Mouse (Mus musculus): ENCODE data around the gene Dph5.
"Not testable (repeated sequence)": the region's sequence is repeated elsewhere in the genome, so short reads cannot be mapped to it uniquely, and the experiment has no call there.

Gene Dph5

DNA sequence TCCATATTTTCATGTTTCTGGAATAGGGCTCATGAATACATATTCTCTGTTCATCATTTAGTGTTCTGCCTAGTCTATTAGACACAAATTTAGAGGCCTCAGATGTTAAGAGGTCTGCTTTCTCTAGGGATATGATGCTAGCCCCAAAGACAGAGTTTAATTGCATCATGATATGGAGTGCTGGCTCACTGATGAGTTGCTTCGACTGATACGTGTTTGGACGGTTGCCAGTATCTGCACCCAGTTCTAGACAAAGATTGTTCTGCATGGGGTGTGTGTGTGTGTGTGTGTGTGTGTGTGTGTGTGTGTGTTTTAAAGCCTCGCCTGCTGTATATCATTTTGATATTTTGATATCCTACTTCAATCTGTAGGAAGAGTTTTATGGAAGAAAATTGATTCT is 4.7 kb downstream of the Dph5 start:
- DNase-seq (ENCODE audit: low read depth, low spot score) = no peak

DNA sequence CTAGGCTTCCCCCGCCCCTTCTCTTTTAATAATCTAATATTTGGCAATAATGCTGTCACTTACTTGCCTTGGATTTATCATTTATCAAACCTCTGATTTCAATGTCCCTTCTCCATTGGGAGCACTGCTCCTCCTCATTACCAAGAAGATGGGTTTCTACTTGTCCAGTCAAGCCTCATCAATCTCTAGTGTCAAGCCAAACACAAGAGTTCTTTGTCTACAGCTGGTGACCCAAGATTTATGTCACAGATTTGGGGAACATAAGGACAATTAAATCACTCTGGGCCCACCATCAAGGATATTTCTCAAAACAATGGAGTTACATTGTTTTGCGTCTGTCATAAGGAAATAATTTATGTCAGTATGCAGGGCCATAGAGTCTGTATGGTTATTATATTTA is 5.5 kb downstream of the Dph5 start:
- no peak for DNase-seq (ENCODE audit: low read depth, low spot score)

DNA sequence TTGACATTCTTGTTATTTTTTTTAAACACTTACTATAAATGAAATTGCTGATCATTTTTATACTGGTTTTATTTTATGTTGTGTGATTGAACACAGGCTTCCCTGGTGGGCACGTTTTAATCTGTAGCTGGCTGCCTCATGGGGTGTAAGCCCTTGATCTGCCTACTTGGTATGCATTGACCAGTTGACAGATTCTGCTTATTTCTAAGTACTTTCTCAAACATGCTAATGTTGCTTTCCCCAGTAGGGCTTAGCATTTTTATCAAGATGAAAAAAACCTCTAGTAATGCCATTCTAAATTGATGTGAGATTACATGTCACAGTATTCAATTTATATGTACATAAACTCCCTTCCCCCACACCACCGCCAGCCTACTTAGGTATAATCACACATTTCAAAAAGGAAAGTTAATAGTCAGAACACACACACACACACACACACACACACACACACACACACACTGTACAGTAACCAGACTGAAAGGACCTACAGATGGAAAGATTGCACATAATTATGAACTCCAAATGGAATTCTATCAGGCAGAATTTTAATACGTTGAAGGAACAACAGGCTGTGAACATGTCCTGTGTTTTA is 10.8 kb downstream of the Dph5 start:
- no peak for DNase-seq (ENCODE audit: low read depth, low spot score)

DNA sequence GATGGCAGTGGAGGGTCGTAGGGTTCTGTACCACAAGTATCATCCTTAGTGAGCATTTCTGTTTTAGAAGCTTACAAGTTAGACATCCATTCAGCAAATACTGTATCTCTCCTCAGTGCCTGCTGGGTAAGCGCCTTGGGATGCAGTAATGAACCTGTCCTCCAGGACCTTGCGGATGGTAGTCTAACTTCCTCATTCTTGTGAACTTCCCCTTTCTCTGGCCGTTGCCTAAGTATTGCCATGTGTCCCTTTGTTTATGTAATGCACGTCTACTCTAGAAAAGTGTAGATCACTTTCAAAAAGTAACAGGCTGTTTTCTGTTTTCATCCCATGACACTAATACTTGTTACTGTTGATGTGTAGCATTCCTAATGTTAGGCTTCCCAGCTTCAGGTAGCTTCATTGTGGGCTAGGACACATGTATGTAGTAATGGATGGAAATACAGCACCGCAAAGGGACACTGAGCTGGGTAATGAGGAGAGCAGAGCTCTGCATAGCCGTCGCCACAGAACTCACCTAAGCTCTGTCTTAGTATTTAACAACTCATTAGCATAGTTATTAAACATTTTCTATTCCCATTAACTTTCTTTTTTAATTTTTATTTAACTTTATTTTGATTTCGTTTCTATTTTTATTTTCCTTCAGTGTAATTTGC is 14.8 kb downstream of the Dph5 start:
- DNase-seq (ENCODE audit: low read depth, low spot score) = peak; percentile 86

DNA sequence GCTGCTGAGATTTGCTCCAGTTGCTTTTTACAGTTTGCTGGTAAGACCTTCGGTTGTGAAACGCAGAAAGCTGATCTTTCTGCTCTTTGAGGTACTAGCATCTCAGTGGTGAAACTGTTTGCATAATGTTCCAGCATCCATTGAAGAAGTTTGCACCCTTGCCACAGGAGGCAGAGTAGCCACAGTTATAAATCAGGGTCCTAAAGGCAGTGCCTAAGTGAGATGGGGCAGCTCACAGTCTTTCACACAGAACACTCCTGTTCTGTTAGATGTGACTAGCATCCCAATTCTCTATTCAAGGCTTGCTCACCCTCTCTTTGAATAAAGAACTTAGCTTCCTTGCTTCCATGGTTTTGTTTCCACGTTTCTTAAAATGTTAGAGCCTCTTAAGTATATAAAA is 17.4 kb downstream of the Dph5 start:
- no peak for DNase-seq (ENCODE audit: low read depth, low spot score)

DNA sequence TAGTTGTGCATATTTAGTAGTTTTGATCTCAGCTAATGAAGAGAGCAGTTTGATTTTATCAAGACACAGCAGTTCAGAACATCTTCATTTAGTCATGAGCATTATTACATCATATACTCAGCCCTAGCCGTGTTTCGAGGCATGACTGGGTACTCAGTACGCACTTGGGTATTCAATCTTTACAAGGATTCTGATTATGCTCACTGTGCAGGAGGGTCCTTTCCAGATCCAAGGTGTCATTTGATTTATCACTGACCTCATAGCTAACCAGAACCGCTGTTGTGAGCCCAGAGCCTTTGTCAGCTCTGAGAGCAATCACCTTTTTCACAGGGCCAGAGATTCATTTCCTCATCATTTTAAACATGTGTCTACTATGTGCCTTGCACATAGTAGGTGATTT is 17.9 kb downstream of the Dph5 start:
- no peak for DNase-seq (ENCODE audit: low read depth, low spot score)

DNA sequence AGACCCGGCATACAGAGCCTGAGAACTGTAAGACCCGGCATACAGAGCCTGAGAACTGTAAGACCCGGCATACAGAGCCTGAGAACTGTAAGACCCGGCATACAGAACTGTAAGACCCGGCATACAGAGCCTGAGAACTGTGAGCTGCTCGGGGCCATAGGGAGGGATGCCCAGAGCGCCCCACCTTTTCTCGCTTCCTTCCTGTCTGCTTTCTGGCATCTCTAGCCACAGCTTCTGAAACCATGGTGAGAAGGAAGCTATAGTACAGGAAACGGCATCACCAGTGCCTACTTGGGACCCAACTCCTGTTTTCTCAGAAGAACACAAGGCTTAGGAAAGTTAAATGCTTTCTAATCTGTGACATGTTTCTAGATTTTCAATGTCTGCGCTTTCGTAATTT is 19.8 kb downstream of the Dph5 start:
- not testable (repeated sequence) for DNase-seq (ENCODE audit: low read depth, low spot score)

DNA sequence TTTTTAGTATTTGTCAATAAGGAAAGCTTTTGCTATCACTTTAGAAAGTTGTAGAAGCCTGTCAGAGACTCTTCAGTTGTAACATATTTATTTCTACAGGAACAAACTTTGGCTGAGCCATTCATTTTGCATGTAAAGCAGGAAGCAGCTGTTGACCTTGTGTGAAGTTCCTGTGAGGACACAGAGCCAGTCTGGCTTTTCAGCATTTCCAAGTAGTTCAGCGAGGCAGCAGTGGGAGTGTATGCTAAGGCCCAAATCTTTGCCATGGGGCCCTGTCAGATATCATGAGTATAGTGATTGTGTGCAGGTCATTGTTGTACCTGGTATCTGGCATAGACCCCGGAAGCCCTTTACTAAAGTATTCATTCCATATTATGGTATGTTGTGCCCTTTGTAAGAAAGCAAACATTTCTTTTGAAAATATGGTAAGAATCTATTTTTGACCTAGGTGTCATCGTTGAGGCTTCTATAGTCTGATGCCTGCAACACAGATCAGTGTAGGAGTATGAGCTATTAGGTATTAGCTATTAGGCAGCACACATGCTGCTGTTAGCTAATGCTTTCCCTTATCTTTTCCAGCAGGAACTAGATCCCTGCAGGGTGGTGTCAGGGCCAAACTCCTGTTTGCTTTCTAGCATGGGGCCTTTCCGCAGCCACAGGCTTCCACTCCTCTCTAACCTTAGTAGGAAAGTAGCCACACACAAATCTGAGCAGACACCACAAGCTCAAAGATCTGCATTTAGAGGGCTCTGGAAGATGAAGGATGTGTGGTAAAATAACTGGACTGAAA is 37.0 kb downstream of the Dph5 start:
- no peak for DNase-seq (ENCODE audit: low read depth, low spot score)

DNA sequence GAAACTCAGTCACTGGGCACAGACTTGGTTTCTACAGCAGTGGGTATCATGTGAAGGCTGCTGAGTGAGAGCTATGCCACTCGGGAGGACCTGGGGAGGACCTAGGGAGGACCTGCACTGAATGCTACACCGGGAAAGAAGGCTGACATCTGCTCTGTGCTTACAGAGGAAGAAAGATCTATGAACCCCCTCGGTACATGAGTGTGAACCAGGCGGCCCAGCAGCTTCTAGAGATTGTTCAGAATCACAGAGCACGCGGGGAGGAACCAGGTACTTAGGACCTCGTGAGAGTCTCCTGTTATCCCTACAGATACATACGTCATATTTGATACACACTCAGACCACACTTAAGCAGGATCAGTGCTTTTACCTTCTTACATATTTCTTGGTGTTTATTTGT is 38.9 kb downstream of the Dph5 start:
- DNase-seq (ENCODE audit: low read depth, low spot score) = no peak

DNA sequence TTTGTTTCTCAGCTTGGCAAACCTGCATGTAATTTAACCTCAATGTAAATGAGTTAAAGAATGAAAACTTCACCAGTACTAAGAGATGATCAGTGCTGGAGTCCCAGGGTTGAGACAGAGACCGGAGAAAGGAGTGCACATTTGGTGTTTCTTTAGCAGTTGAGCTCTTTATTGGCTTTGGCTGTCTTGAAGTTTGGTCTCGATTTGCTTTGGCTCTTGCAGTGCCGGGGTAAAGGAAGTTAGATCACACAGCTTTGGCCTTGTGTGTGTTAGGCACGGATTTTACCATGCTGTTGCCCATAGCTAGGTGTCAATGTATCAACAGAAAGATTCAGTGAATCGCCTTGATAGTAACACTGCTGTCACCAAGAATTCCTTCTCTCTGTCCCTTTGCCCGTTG is 44.1 kb downstream of the Dph5 start:
- no peak for DNase-seq (ENCODE audit: low read depth, low spot score)

DNA sequence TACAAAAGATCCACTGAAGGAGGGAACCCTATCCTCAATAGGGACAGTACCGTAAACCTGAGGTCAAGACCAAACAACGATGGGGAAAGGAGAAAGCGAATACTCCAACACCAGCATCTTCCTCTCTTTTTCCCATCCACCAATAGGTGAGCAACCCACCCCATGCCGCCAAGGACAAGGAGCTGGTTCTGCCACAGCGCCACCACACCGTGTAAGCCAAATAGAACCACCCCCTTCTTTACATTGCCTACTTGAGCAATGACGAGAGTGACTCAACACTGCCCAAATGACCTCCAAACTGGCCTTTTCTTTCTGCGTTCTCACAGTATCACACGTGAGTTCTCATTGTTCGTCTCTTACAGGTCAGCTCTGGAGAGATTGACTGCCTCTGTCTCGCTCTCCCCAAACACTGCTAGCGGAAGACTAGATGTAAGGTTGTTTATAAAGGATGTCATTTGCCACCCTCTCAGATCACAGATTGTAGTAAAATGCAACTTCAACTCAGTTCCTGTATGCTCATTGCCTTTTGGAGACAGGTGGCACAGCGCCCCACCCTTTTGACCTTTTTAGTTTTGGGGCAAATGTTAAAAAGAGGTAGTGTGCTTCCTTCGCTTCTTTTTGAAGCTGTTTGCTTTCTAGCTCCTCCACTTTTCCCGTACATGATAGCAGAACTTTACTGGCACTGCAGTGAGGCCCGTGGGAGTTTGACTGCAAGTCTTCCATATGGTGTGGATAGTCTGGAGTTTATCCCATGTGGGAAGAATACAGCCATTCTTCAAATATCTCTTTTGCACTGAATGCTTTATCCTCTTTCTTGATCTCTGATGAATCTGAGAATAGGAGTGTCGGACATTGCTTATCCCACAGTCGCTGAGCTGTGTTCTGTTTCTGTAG is 45.9 kb downstream of the Dph5 start:
- DNase-seq (ENCODE audit: low read depth, low spot score) = no peak

DNA sequence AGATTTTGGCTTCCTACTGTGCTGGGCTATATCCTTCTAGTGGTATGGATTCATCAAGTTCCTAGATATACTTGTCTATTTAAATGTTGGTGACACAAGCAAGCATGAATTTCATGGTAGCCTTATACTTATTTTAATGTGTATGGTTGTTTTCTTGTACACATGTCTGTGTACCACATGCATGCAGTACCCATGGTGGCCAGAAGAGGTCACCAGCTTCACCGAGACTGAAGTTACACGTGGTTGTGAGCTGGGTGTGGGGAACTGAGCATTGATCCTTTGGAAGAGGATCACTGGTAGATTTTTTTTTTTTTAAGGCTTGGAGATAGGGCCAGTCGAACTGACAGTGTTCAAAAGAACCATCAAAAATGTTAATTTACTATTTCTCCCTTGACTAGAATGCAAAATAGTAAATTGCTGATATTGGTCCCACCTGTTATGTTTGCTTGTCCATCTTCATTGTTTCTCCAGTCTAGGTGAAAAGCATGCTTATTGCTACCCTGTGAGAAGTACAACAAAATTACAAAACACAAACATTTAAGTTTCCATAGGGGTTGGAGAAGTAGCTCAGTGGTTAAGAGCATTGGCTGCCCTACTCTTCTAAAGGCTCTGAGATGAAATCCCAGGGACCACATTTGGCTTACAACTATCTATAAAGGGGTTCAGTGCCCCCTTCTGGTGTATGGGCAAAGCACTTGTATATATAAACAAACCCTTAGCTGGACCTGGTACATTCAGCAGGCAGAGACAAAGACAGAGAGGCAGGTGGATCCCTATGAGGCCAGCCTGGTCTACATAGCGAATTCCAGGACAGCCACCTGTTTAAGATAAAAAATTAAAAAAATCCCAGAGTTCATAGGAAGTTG is 49.3 kb downstream of the Dph5 start:
- DNase-seq (ENCODE audit: low read depth, low spot score) = peak; percentile 72

DNA sequence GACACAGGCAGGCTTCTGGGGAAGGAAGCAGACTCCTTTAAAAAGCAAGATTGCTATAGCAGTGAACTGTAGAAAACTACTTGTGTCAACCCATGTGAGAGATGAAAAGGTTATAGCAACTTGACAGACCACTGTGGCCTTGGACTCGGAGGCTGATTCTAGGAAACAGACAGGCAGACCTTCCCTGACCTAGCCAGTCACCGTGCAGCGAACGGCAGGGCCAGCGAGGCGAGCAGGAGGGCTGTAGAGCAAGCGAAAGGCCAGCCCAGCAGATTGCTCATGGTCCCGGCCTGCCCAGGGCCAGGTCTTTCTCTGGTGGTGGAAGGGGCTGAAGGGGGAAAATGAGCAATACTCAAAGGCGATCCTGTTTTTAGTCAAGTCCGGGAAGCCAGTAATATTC is 50.2 kb downstream of the Dph5 start:
- DNase-seq (ENCODE audit: low read depth, low spot score) = no peak

DNA sequence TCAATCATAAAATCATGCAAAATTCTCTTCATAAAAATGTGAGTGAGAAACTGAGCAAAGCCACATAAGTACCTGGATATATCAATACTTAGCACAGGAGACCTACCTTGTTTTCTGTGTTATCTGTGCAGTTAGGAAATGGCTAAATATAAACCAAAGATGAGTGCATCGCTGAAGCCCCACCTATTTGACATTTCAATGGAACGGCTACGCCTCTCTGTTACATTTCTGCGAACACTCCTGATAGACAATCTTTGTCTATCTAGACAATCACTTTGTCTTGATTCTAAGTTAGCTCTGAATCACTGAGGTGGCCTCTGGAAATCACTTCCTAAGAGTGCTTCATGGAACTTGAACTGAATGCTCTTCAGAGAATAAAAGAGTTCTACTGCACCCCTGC is 52.9 kb downstream of the Dph5 start:
- DNase-seq (ENCODE audit: low read depth, low spot score) = no peak

DNA sequence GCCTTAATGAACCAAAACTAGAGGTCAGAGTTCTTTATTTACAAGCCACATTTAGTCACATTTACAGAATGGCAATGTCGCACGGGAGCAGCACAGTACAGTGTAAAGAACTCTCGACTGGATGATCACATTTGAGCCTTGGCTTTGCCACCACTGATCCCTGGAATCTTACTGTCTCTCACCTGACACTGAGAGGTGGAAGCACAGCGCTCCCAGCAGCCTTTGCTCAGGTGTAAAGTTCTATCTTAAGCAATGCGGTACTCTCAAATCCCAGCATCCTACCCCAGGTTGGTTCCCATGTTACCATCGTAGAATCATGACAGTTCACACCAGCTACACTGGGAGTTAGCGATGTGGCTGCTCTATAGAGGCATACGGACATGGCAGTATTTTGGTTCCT is 53.8 kb downstream of the Dph5 start:
- no peak for DNase-seq (ENCODE audit: low read depth, low spot score)

DNA sequence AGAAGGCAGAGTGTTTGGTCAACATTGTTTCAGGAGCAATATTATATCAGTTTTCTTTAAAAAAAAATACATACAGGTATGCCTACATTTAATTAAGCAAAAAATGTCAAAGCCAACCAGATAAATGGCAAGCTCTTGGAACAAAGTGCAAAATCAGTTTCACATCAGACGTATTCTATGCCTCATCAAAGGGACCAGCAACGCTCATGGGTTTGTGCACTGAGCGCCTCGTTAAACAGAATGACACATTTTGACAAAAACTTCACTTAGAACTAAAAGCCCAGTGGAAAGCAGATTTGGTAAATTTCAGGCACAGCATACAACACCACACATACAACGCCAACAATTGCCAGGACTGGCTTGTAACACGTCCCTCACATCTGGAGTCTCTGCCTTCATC is 56.7 kb downstream of the Dph5 start:
- no peak for DNase-seq (ENCODE audit: low read depth, low spot score)

DNA sequence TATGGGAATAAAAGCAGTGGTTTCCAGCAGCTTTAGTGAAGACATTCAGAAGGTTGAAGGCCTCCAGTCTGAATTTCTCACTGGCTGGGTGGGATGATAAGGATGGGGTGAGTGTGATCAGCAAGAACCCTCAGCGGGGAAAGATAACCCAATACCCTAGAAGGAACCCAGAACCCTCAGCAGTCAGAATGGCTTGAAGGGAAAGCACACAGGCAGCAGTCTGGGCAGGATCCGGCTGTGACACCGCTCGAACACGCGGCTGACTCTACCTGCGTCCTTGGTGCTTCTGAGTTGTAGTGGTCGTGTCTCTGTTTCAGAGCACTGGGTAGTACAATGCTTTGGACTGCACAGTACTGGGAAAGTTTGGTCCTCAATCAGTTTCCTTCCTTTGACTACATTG is 58.6 kb downstream of the Dph5 start:
- DNase-seq (ENCODE audit: low read depth, low spot score) = no peak

DNA sequence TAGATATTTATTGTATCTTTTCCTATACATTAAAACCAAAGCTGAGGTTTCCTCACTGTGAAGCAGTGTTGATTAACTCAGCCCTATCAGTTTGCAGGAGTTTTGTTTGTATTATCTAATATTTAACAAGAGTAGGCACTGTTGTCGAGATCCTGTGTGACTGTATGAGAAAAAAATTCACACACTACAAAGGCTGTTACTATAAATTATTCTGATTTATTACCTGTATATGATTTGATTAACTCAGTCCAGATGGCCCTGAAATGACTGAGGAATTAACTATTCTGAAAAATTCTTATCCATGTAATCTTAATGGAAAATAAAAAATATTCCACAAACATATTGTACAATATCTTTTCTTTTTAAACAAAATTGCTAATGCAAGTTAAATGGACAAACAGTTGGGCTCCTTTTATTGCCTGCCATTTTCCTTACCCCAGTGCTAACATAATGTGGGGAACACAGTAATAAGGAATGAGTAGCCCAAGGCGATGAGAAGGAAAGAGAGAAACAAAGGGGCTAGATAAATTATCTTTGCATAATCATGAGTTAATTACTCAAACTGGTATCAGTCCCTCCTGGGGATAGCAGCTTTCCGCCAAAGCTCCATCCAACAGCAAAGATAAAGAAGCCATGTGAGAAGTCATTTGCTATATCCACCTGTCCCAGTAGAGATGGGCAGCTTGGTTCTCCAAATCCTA is 61.7 kb downstream of the Dph5 start:
- DNase-seq (ENCODE audit: low read depth, low spot score) = no peak

DNA sequence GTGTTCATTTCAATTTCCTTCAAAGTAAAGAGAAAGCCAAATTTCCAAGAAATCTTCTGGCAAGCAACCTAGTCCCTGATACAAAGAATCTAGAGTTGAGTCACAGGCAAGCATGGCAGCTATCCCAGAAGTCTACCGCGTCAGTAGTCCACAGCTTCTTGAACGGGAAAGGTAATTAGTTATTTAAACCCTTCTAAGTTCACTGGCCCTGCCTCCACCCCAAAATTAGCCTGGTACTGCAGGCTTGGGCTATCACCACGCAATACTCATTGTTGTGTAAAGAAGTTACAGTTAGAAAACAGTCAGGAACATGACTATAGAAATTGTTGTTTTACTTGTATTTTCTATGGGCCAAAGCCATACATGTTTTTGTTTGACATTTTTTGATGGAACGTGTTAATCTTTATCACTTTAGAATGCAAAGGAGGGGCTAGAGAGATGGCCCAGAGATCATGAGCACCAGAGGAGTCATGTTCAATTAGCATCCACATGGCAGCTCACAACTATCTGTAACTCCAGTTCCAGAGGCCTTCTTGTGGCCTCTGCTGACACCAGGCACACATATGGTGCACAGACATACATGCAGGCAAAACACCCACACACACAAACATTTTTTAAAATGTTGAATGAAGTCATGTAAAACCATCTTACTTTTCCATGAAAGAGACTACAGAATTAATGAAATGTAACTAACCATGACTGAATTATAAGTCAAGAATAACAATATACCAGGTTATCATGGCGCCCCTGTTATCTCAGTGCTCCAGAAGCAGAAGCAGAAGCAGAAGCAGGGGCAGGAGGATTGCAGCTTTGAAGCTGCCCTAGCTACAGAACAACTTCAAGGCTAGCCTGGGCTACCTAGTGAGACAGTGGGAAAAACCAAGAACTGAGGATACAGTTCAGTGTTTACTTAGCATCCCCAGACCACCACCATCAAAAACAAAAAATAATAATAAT is 62.6 kb downstream of the Dph5 start:
- no peak for DNase-seq (ENCODE audit: low read depth, low spot score)

Measured in A20 (cell line).